38 mouse cellular contexts compared by ENCODE assay signal in the genomic region with DNA sequence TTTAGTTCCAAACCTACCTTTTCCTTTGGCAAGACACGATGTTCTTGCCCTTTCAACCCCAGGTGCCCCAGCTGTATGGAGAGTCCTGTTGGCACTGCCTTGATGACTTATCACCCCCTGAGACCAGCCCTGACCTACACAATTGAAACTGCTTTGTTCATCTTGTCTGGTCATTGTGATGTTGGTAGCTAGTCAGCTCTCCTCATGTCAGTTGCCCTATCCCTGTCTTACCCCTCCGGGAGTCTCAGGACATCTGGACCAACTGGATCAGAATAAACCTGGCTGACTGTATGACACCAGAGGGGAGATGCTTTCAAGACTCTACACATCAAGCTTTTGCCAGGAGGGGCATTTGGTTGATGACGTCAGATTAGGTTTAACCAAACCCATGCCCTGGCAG. TPM values are rescaled to one million over a fixed set of nuclear protein-coding genes. Genes with fewer than 3 reads are reported as not detected.
"Had no signal": no experiment of that assay in that cellular context is flagged by ENCODE, and none has a peak within 500 bp of the region (broad histone marks: within the 10 kb centered on the region; RNA-seq: fewer than 3 reads in every experiment).

TSS of gene Tex37 (minus strand) at position 101 of the 400 bp plus-strand sequence.

- H3K27ac ChIP-seq: left cerebral cortex, adult 2 months; limb, embryonic 10.5 days; limb, embryonic 12.5 days; limb, embryonic 13.5 days; limb, embryonic 15.5 days; liver, embryonic 12.5 days; liver, embryonic 13.5 days; liver, embryonic 14.5 days; liver, embryonic 15.5 days; lung, embryonic 15.5 days; macrophage; midbrain, embryonic 10.5 days; midbrain, embryonic 12.5 days; midbrain, embryonic 13.5 days; midbrain, embryonic 15.5 days had no signal

- H3K4me3 ChIP-seq: left cerebral cortex, adult 2 months; limb, embryonic 10.5 days; limb, embryonic 12.5 days; limb, embryonic 13.5 days; limb, embryonic 15.5 days; liver, embryonic 12.5 days; liver, embryonic 13.5 days; liver, embryonic 15.5 days; lung, embryonic 15.5 days; megakaryocyte, embryonic 14.5 days; midbrain, embryonic 10.5 days; midbrain, embryonic 12.5 days; midbrain, embryonic 13.5 days; midbrain, embryonic 15.5 days; myocyte had no signal

- DNase-seq: left cerebral cortex, postnatal 4 days; liver; liver, embryonic 13.5 days; liver, postnatal 0 days; lung, adult 18-20 months; lung, adult 2 months; lung, embryonic 14.5 days; lung, postnatal 10 days; lung, postnatal 14 days; lung, postnatal 36 days; lung, postnatal 4 days; midbrain, embryonic 14.5 days had no signal

- H3K4me1 ChIP-seq: liver, embryonic 12.5 days; liver, embryonic 15.5 days had no signal

- H3K36me3 ChIP-seq: limb, embryonic 10.5 days; limb, embryonic 12.5 days; limb, embryonic 13.5 days; limb, embryonic 15.5 days; liver, embryonic 12.5 days; liver, embryonic 13.5 days; liver, embryonic 15.5 days; lung, embryonic 15.5 days; midbrain, embryonic 10.5 days; midbrain, embryonic 12.5 days; midbrain, embryonic 13.5 days; midbrain, embryonic 15.5 days had no signal

- H3K27me3 ChIP-seq: limb, embryonic 12.5 days; limb, embryonic 13.5 days; limb, embryonic 15.5 days; lung, embryonic 15.5 days; midbrain, embryonic 12.5 days; midbrain, embryonic 13.5 days; midbrain, embryonic 15.5 days had no signal

RNA-seq across cellular contexts. Expression of gene Tex37, which starts in this region (rescaled TPM):
- polyA plus RNA-seq: limb, embryonic 10.5 days; limb, embryonic 11.5 days; limb, embryonic 12.5 days; limb, embryonic 13.5 days; limb, embryonic 14.5 days; limb, embryonic 15.5 days; liver, adult 2 months; liver, embryonic 11.5 days; liver, embryonic 12.5 days; liver, embryonic 13.5 days; liver, embryonic 14.5 days; liver, embryonic 15.5 days; liver, embryonic 16.5 days; liver, postnatal 0 days; lung, adult 2 months; lung, embryonic 14.5 days; lung, embryonic 15.5 days; lung, embryonic 16.5 days; lung, postnatal 0 days; macrophage; midbrain, embryonic 10.5 days; midbrain, embryonic 11.5 days; midbrain, embryonic 12.5 days; midbrain, embryonic 13.5 days; midbrain, embryonic 14.5 days; midbrain, embryonic 15.5 days; midbrain, embryonic 16.5 days; midbrain, postnatal 0 days; myocyte had no signal
